Mouse (Mus musculus): ENCODE measurements around the gene Milr1.
"Not testable (repeated sequence)": the region's sequence is repeated elsewhere in the genome, so short reads cannot be mapped to it uniquely, and the experiment has no call there.

Milr1 gene

DNA sequence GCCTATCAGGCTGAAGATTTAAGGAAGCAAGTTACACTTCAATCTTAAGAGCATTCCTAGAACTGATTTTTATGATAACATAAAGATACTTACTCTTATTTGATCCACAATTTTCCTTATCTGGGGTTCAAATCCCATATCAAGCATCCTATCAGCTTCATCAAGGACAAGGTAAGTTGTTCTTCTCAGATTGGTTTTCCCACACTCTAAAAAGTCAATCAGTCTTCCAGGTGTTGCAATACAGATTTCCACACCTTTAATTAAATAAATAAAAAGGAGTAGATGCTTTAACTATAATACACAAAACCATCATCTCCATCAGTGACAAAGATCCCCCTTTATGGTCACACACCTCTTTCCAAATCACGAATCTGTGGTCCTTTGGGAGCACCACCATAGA lies 34.0 kb downstream of the Milr1 start:
- in situ Hi-C loops (cut with MboI; ENCODE audit: low pct_unique_long_range_greater_than_20kb in 1 of 2, low sequenced_read_pairs in 2 of 2, unreplicated experiment in 1 of 2): no loop called here

DNA sequence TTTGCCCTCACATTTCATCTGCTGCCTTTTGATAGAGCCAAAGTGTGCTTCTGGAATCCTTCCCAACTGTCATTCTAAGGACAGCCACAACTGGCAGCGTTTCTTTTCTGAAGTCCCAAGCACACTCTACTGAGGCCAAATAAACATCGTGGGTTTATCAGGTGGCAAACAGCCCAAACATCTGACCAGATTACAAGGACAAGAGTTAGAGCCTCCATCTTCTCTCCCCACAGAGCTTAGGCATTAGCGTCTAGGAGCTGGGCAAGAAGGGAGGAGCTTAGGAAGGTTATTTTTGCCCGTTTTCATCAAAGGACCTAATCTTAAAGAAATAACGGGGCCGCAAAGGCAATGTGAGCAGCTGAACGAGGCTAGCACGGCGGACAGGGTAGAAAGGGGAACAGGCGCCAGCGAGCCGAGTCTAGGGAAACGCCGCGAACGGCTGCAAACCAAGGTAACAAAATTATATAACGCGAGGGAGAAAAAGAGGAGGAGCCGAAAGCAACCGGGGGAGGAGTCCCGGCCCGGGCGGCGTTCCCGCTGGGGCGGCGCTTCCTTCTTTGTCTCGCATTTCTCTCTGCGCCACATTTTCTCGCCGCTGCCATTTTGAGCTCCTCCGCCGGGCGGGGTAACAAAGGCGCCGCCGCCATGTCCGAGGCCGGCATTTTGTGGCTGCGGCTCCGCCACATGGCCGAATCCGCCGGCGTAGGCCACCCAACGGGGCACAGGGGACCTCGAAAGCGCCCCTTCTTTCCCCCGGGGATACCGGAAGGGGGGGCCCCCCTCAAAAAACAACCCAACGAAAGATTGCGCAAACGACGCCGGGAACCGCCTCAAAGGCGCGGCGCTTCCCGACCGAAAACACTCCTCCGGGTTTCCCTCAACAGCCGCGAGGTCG lies 36.4 kb downstream of the Milr1 start:
- in situ Hi-C loops (cut with MboI; ENCODE audit: low pct_unique_long_range_greater_than_20kb in 1 of 2, low sequenced_read_pairs in 2 of 2, unreplicated experiment in 1 of 2): no loop called here

DNA sequence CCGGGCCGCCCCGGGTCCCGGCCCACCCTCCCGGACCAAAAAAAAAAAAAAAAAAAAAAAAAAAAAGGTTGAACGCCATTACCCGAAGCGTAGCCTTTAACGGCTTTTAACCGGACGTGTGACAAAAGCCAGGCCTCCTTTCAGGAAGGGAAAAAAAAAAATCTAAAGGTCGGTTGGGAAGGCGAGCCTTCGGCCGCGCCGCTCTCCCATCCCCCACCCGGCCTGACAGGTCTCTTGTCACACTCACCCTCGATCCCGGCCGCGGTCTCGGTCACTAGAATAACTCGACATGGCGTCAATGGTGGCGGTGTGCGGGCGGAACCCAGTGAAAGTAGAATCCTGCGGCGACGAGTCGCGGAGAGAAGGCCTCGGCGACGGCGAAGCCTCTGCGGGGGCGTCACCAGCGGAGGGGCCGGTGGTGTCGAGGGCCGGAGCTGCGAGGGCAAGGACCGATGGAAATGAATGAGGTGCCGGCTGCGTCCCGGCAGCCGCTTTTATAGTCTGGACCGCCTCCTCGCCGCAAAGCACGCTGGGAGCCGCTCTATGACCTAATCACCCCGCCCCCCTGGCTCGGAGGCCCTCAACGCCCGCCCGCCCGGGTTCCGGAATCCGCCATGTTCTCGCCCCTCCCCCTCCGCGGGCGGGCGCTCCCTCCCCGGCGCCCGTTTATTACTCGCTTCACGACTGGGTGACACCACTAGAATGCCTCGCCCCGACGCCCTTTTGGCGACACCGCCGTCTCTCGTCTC lies 37.2 kb downstream of the Milr1 start:
- in situ Hi-C loops (cut with MboI; ENCODE audit: low pct_unique_long_range_greater_than_20kb in 1 of 2, low sequenced_read_pairs in 2 of 2, unreplicated experiment in 1 of 2): no loop called here

DNA sequence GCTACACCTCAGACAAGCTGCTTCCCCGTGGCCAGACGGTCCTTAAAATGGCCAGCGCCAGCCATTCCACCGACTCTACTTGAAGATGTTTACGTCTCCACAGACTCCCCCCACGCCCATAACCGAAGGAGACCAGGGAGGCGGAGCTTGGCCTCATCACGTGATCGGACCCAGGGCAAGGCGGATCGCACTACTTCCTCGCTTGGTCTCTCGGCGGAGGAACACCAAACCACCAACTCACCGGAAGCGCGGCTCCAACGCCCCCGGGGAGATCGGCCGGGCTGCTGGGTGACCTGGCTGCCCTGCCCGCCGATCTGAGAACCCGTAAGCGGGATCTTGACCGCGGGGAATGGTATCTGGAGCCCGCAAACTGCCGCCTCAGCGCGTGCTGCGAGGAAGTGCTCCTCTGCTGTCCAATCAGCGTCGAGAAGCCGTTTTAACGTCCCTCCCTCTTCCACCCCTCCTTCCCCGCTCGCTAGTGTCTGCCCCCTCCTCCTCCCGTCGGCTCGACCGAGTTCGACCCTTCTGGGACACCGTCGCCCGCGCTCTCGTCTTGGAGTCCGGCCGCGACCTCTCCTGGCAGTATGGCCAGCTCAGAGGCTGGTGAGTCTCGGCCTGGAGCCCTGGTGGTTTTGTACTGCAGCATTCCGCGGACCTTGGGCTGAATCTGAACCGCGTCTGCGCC lies 37.9 kb downstream of the Milr1 start, which contains the start of the genes Ddx5 and Cep95:
Gene Ddx5 (minus strand): TSS at position 411 of the 685 bp plus-strand sequence.
Gene Cep95 (plus strand): TSS at position 478 of the 685 bp plus-strand sequence.
- in situ Hi-C loops (cut with MboI; ENCODE audit: low pct_unique_long_range_greater_than_20kb in 1 of 2, low sequenced_read_pairs in 2 of 2, unreplicated experiment in 1 of 2): no loop called here

DNA sequence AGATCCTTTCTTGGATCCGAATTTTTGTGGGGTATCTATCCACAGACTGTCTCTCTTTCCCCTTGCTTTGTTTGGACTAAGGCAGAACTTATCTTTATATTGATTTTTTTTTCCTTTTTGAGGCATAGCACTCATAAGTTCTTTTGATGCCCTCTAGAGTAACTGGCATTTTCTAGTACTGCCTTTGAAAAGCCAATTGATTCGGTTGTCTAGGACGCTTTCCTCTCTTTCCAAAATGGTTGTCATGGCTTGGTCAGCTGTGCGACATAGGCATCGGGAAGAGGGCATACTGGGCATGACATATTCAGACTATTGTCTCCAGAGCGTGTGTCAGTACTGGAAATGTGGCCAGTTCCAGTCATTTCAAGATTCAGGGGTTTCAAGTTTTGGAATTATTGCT lies 38.6 kb downstream of the Milr1 start:
- in situ Hi-C loops (cut with MboI; ENCODE audit: low pct_unique_long_range_greater_than_20kb in 1 of 2, low sequenced_read_pairs in 2 of 2, unreplicated experiment in 1 of 2): no loop called here

DNA sequence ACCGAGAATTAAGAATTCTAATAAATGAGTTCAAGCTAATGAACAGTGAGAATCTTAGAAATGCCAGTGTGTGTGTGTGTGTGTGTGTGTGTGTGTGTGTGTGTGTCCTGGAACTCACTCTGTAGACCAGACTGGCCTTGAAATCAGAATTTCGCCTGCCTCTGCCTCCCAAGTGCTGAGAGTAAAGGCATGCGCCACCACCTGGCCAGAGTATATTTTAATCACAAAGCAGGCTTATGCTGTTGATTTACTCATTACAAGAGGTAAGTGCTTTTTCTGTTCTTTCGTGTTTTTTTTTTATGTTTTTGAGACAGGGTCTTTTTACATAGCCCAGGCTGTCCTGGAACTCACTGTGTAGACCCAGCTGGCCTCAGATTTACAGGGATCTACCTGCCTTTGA lies 42.8 kb downstream of the Milr1 start:
- in situ Hi-C loops (cut with MboI; ENCODE audit: low pct_unique_long_range_greater_than_20kb in 1 of 2, low sequenced_read_pairs in 2 of 2, unreplicated experiment in 1 of 2): no loop called here

DNA sequence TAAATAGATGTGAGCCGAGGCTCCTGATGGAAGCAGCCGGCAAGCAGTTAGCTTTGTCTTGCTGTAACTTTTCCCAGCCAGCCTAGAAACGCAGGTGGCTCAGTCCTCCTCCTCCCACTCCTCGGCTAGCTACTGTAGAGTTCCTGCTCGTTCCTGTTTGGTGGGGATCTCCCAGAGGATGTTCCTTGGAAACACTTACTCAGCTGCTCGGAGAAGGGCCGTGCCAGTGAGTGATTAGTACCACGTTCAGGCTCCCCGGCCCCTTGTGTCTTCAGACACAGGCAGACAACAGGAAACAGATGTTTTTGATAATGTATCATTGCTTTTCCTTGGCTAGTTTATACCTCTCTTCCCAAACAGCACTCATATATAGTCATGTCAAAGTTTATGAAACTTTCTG lies 44.7 kb downstream of the Milr1 start:
- in situ Hi-C loops (cut with MboI; ENCODE audit: low pct_unique_long_range_greater_than_20kb in 1 of 2, low sequenced_read_pairs in 2 of 2, unreplicated experiment in 1 of 2): no loop called here

DNA sequence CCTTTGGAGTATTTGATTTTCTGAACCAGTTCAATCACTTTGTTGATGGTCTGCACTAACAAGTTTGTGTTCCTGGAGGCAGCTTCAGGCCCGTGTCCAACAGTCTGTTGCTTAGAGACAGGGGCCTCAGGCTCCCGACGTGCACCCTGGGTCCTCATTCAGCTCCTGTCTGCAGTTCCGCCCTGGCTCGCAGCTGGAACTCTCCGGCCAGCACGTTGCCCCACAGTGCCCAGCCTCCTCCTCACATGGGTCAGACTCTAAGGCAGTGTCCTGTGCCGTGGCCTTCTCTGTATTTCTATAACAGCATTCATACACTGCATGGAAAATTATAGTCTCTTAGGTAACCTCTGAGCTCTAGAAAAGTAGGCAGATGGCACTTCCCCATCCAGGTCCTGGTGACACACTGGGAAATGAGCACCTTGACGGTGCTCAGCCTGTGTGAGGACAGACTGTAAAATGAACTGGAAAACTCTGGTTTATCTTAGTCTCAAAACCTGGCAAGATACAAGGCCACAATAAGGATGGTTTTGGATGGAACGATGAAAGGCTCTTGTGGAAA lies 51.1 kb downstream of the Milr1 start:
- in situ Hi-C loops (cut with MboI; ENCODE audit: low pct_unique_long_range_greater_than_20kb in 1 of 2, low sequenced_read_pairs in 2 of 2, unreplicated experiment in 1 of 2): no loop called here

DNA sequence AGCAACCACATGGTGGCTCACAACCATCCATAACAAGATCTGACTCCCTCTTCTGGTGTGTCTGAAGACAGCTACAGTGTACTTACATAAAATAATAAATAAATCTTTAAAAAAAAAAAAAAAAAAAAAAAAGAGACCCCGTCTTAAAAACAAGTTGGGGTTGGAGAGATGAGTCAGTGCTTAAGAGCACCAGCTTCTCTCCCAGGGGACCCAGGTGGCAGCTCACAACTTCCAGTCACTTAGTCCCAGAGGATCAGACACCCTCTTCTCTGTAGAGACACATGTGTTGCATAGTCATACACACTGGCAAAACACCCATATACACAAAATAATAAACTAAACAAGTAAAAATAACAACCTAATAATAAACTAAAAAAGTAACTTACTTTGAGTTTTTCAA lies 56.4 kb downstream of the Milr1 start:
- in situ Hi-C loops (cut with MboI; ENCODE audit: low pct_unique_long_range_greater_than_20kb in 1 of 2, low sequenced_read_pairs in 2 of 2, unreplicated experiment in 1 of 2): not testable (repeated sequence)

DNA sequence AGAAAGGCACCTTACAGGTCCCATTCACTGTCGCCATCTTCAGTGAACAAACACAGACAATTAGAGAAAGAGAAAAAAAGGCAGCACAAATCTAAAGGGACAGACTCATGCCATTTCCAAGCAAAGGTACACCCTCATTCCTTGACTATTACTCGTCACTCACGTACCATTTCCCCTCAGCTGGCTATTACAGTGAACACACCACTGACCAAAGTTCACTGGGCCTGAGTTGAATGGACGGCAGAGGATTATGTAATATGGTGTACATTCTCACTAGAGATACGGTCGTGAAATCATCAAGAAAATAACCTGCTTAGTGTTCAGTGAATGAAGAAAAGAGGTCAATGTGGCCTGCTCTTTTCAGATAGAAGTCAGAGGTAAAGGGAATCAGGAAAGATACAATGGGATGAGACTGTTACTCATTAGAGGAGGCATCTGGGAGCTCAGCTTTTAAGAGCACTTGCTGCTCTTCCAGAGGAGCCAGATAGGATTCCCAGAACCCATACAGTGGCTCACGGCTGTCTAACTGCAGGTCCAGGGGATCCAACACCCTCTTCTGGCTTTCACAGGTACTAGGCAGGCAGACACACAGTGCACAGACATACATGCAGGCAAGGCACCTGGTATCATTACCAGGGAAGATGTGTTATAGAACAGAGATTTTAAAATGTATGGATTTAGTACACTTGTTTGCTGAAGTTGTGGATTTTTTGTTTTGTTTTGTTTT lies 61.5 kb downstream of the Milr1 start:
- in situ Hi-C loops (cut with MboI; ENCODE audit: low pct_unique_long_range_greater_than_20kb in 1 of 2, low sequenced_read_pairs in 2 of 2, unreplicated experiment in 1 of 2): no loop called here

DNA sequence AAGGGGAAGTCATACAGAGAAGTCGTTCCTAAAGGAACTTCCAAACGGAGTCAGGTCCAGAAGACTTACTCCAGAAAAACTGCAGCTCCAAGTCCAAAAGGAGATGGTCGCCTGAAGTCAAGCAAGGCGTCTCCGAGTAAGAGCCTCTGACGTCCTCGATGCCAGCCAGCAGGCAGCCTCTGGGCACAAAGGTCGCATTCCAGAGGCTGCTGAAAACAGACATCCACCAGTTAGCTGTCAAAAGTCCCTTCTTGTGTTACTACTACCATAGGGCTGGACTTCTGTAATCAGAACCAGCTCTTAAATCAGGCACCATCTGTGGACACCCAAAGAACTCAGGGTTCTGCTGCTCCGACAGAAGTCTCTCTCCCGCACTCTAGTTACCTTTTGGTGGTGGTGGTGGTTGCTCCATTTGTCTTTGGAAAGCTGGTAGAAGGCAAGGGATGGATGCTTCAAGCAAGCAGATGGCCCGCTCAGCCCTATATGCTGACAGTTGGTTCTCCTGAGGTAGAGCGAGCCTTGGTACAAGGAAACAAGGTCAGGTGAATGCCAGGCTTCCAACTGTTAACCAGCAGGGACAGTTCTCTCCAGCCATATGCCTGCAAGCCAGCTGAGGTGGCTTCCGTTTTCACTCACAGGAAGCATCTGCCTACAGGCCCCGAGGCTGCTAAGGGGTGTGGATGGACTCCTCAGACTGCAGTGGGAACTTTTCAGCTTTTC lies 63.7 kb downstream of the Milr1 start:
- in situ Hi-C loops (cut with MboI; ENCODE audit: low pct_unique_long_range_greater_than_20kb in 1 of 2, low sequenced_read_pairs in 2 of 2, unreplicated experiment in 1 of 2): no loop called here

DNA sequence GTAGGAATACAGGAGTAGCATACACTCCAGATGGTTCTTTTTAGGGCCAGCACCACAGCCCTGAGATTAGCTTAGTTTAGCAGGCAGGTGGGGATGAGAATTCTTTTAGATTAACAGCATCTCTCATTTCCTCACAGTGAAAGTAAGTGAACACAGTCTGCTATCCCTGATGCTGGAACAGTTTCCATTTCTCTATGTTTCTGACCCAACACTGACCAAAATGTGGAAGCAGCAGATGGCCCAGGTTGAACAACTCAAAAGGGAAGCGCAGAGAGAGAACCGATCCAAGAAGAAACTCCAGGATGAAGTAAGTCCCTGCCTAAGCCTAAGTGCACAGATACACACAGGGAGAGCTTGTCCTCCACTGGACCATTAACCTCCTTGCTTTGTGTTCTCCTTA lies 64.3 kb downstream of the Milr1 start:
- in situ Hi-C loops (cut with MboI; ENCODE audit: low pct_unique_long_range_greater_than_20kb in 1 of 2, low sequenced_read_pairs in 2 of 2, unreplicated experiment in 1 of 2): no loop called here

DNA sequence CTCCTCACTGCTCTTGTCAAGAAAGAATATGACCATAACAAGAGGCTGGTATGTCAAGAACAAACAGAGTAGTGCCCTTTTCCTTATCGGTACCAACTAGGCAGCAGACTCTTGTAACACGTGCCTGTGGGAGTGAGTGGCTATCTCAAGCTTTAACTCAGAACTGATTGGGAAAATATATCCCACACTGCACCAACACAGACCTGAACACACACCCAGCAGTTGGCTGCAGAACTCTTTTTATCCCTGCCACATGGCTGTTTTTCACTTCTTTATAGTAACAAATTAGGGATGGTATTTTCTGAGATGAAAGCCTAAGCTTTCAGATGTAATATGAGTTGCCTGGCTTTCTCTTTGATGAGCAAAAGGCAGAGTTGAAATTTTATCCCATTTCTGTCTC lies 64.7 kb downstream of the Milr1 start:
- in situ Hi-C loops (cut with MboI; ENCODE audit: low pct_unique_long_range_greater_than_20kb in 1 of 2, low sequenced_read_pairs in 2 of 2, unreplicated experiment in 1 of 2): no loop called here

DNA sequence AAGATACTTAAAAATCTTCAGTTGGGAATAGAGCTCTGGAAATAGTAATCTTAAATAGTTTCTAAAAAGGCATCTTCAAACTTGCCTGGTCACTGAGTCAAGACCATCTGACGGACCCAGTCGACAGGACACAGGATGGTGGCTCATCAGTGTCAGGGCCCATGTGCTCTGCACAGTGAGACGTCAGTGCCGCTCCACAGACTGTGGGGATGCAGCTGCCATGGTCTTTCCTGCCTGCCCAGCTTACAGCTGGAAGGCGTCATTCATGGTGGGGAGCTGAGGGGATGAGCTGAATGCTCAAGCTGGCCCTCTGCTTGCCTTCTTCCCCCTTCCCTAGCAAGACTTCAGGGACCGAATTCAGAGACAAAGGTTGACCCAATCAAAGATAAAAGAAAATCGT lies 65.3 kb downstream of the Milr1 start:
- in situ Hi-C loops (cut with MboI; ENCODE audit: low pct_unique_long_range_greater_than_20kb in 1 of 2, low sequenced_read_pairs in 2 of 2, unreplicated experiment in 1 of 2): no loop called here

DNA sequence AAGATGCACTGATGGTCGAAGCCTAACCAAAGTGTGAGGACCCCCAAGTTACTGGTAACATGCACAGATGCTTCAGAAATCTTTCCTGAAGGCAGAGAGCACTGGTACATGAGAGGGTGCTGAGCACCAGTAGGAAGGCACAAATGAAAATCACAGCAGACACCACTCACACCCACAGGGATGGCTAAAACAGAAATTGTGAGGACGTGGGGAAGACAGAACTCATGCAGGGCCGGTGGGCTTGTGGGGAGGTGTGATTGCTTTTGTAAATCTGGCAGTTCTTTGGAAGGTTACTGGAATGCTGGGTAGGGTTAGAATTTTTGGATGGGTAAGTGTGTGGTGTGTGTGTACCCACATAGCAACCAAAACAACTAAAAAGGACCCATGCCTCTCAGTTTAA lies 66.1 kb downstream of the Milr1 start:
- in situ Hi-C loops (cut with MboI; ENCODE audit: low pct_unique_long_range_greater_than_20kb in 1 of 2, low sequenced_read_pairs in 2 of 2, unreplicated experiment in 1 of 2): no loop called here

DNA sequence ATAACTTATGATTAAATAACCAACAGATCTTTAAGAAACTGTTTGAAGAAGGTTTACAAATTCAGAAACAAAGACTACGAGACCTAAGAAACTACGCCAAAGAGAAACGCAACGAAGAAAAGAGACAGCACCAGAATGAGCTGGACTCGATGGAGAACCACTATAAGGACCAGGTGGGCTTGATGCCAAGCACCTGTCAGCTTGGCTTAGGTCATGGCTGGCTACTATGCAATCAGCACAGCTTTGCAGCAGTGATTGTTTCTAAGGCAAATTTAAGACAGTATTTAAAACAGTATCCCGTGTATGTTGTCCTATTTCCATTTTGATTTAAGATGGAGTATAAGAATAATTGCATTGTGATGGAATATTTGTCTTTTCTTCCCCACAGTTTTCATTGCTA lies 66.8 kb downstream of the Milr1 start:
- in situ Hi-C loops (cut with MboI; ENCODE audit: low pct_unique_long_range_greater_than_20kb in 1 of 2, low sequenced_read_pairs in 2 of 2, unreplicated experiment in 1 of 2): no loop called here

DNA sequence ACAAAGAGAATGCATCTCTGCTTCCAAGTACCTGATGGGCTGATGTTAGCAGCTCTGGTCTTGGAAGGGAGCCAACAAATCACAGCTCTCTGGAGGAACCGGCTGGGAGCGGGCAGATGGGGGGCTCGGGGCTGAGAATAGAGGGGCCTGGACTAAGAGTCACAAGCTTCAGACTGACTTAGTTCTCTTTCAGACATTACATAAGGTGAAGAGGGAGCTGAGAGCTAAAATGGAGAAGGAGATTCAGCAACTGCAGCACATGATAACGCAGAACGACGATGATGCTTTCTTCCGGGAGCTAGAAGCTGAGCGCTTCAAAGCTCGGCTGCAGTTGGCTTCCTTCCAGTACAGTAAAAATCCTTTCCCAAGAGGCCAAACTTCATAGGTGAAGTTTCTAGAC lies 67.3 kb downstream of the Milr1 start:
- in situ Hi-C loops (cut with MboI; ENCODE audit: low pct_unique_long_range_greater_than_20kb in 1 of 2, low sequenced_read_pairs in 2 of 2, unreplicated experiment in 1 of 2): no loop called here
